Mouse (Mus musculus): ENCODE measurements around the gene Cdk1.
"Not testable (repeated sequence)": the region's sequence is repeated elsewhere in the genome, so short reads cannot be mapped to it uniquely, and the experiment has no call there.

- TF ChIP-seq POLR2A (IDR thresholded peaks at IDR 0.05; ENCODE audit: insufficient read depth, low read depth, low read length) = not testable (repeated sequence)
- 0 out of 2 replicates have a peak, but pooled peaks have one; percentile 1 for TF ChIP-seq CTCF (IDR thresholded peaks at IDR 0.05)
Observed at GRCm38 (mm10) chr10:69353086-69353479, 345 bp upstream of the Cdk1 start.
